Mouse (Mus musculus): Measurements from ENCODE around the gene Wdtc1. TPM values are rescaled to one million over a fixed set of nuclear protein-coding genes. Genes with fewer than 3 reads are reported as not detected.

Gene Wdtc1
- 25.6 and 27.0 TPM in 2 replicates for polyA plus RNA-seq (2014; fragmentation: Nextera tagmentation; extraction: Ambion mirVana)

GRCm38 (mm10) chr4:133353367-133354365 is at the start of gene Wdtc1:
TSS of gene Wdtc1 (minus strand) at chr4:133353481.
- Histone ChIP-seq H3K4me1 (replicated peaks; ENCODE audit: control insufficient read depth, insufficient read depth, low read length) (no peaks in the 10 kb centered on the region), H3K27me3 (ENCODE audit: control insufficient read depth, insufficient read depth, low read length) (no peaks in the 10 kb centered on the region), H3K4me3 (replicated peaks; ENCODE audit: low read length) (no peak within 1 kb of the TSS), H3K9ac (no peak within 1 kb of the TSS), H3K4me2 (replicated peaks) (no peak within 1 kb of the TSS), H3K27ac (no peak within 1 kb of the TSS), H3K36me3 (replicated peaks; ENCODE audit: control insufficient read depth, insufficient read depth) (no peaks in the 10 kb centered on the region), H3K9me3 (ENCODE audit: control insufficient read depth, low read length) (no peaks in the 10 kb centered on the region)
- ATAC-seq (ENCODE audit: low FRiP score) (no peak), DNase-seq (ENCODE audit: low spot score) (no peak)
- WGBS = 92% methylated on average over 23 of the region's 23 CpGs

DNA sequence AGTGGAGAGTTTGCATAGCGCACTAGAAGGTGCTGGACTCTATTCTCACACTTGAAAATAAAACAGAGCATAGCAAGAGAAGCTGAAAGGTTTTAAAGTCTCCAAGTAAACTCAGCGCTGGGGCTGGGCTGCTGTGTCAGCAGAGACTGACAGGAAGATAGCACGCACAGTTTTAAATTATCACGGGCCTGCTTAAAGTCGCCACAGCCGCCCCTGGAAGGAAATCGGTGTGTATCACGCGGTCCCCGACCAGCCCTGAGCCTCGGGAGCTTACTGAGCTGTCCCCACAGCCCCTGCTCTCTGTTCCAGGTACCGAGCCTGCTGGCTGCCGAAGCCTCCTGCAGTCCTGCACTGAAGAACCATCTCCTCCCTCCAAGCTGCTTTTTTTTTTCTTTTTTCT is 48.7 kb upstream of the Wdtc1 start:
- H3K27ac ChIP-seq = no peak overlapping the region
- no peak overlapping the region for H3K4me2 ChIP-seq (replicated peaks)

GRCm38 (mm10) chr4:133400098-133400497 is 46.8 kb upstream of the Wdtc1 start:
- ATAC-seq (ENCODE audit: low FRiP score) = no peak
- no peak overlapping the region for H3K4me3 ChIP-seq (replicated peaks; ENCODE audit: low read length)
- WGBS = 81% methylated on average over 7 of the region's 7 CpGs

More for the DNA sequence above, 48.7 kb upstream of the Wdtc1 start:
- ATAC-seq (ENCODE audit: low FRiP score) (no peak), DNase-seq (ENCODE audit: low spot score) (no peak)
- peaks cover 7% of the 10 kb centered on the region; the same call in 1 of the 2 replicates for H3K4me1 ChIP-seq (replicated peaks; ENCODE audit: control insufficient read depth, insufficient read depth, low read length)
- 70% methylated on average over 13 of the region's 13 CpGs for WGBS
- no peaks in the 10 kb centered on the region for H3K27me3 ChIP-seq (ENCODE audit: control insufficient read depth, insufficient read depth, low read length)
- no peaks in the 10 kb centered on the region for H3K9me3 ChIP-seq (ENCODE audit: control insufficient read depth, low read length)
- H3K9ac ChIP-seq = no peak overlapping the region; the same call in 1 of the 2 replicates
- no peaks in the 10 kb centered on the region for H3K36me3 ChIP-seq (replicated peaks; ENCODE audit: control insufficient read depth, insufficient read depth)
- H3K4me3 ChIP-seq (replicated peaks; ENCODE audit: low read length) = no peak overlapping the region

GRCm38 (mm10) chr4:133399509-133399908 is 46.2 kb upstream of the Wdtc1 start:
- Histone ChIP-seq H3K4me2 (replicated peaks) (no peak overlapping the region), H3K9ac (no peak overlapping the region), H3K4me3 (replicated peaks; ENCODE audit: low read length) (no peak overlapping the region), H3K27me3 (ENCODE audit: control insufficient read depth, insufficient read depth, low read length) (no peaks in the 10 kb centered on the region), H3K9me3 (ENCODE audit: control insufficient read depth, low read length) (no peaks in the 10 kb centered on the region), H3K27ac (no peak overlapping the region), H3K4me1 (replicated peaks; ENCODE audit: control insufficient read depth, insufficient read depth, low read length) (peaks cover 16% of the 10 kb centered on the region), H3K36me3 (replicated peaks; ENCODE audit: control insufficient read depth, insufficient read depth) (no peaks in the 10 kb centered on the region)
- ATAC-seq (ENCODE audit: low FRiP score) = no peak
- 93% methylated on average over 6 of the region's 6 CpGs for WGBS
- DNase-seq (ENCODE audit: low spot score) = no peak

More at GRCm38 (mm10) chr4:133400098-133400497, 46.8 kb upstream of the Wdtc1 start:
- Histone ChIP-seq H3K9ac (no peak overlapping the region), H3K4me2 (replicated peaks) (no peak overlapping the region), H3K36me3 (replicated peaks; ENCODE audit: control insufficient read depth, insufficient read depth) (no peaks in the 10 kb centered on the region), H3K9me3 (ENCODE audit: control insufficient read depth, low read length) (no peaks in the 10 kb centered on the region), H3K27me3 (ENCODE audit: control insufficient read depth, insufficient read depth, low read length) (no peaks in the 10 kb centered on the region), H3K27ac (no peak overlapping the region), H3K4me1 (replicated peaks; ENCODE audit: control insufficient read depth, insufficient read depth, low read length) (peaks cover 13% of the 10 kb centered on the region)
- DNase-seq (ENCODE audit: low spot score) = no peak

DNA sequence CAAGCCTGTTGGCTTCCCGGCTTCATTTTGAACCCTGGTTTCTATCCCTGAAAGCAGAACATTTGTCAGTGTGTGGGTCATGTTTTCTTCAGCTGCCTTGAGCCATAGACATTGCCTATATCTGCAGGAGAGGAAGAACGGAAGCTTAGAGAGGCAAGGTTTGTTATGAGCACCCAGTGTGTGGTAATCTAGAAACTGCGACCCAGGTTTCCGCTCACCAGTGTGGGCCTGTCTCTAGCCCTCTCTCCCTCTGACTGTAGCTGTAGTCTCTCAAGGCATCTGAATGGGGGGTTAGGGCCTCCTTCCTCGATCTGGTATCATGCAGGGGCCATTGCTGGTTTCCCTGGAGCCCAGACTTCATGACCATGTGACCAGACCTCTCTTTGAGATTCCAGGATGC is 45.3 kb upstream of the Wdtc1 start:
- no peak for DNase-seq (ENCODE audit: low spot score)
- Histone ChIP-seq H3K27me3 (ENCODE audit: control insufficient read depth, insufficient read depth, low read length) (no peaks in the 10 kb centered on the region), H3K27ac (no peak overlapping the region), H3K4me3 (replicated peaks; ENCODE audit: low read length) (no peak overlapping the region), H3K36me3 (replicated peaks; ENCODE audit: control insufficient read depth, insufficient read depth) (no peaks in the 10 kb centered on the region), H3K4me2 (replicated peaks) (no peak overlapping the region), H3K9me3 (ENCODE audit: control insufficient read depth, low read length) (no peaks in the 10 kb centered on the region), H3K9ac (0 out of 2 replicates have a peak overlapping the region, but pooled peaks have one; percentile 3), H3K4me1 (replicated peaks; ENCODE audit: control insufficient read depth, insufficient read depth, low read length) (peaks cover 16% of the 10 kb centered on the region)
- WGBS = 82% methylated on average over 5 of the region's 5 CpGs
- no peak for ATAC-seq (ENCODE audit: low FRiP score)

- H3K27me3 ChIP-seq (ENCODE audit: control insufficient read depth, insufficient read depth, low read length) = no peaks in the 10 kb centered on the region
- WGBS = 84% methylated on average over 8 of the region's 8 CpGs
- no peak overlapping the region for H3K27ac ChIP-seq
- no peaks in the 10 kb centered on the region for H3K9me3 ChIP-seq (ENCODE audit: control insufficient read depth, low read length)
- no peak overlapping the region for H3K4me3 ChIP-seq (replicated peaks; ENCODE audit: low read length)
- H3K36me3 ChIP-seq (replicated peaks; ENCODE audit: control insufficient read depth, insufficient read depth) = no peaks in the 10 kb centered on the region
- ATAC-seq (ENCODE audit: low FRiP score) (no peak), DNase-seq (ENCODE audit: low spot score) (no peak)
- H3K9ac ChIP-seq = no peak overlapping the region
- H3K4me1 ChIP-seq (replicated peaks; ENCODE audit: control insufficient read depth, insufficient read depth, low read length) = peaks cover 16% of the 10 kb centered on the region
- no peak overlapping the region for H3K4me2 ChIP-seq (replicated peaks)
Observed at GRCm38 (mm10) chr4:133397961-133398360, 44.7 kb upstream of the Wdtc1 start.

- H3K9ac ChIP-seq = no peak overlapping the region
- H3K4me3 ChIP-seq (replicated peaks; ENCODE audit: low read length) = no peak overlapping the region
- WGBS = 37% methylated on average over 5 of the region's 5 CpGs
- DNase-seq (ENCODE audit: low spot score) (no peak), ATAC-seq (ENCODE audit: low FRiP score) (no peak)
- H3K4me2 ChIP-seq (replicated peaks) = no peak overlapping the region
- H3K27ac ChIP-seq = no peak overlapping the region
- no peaks in the 10 kb centered on the region for H3K27me3 ChIP-seq (ENCODE audit: control insufficient read depth, insufficient read depth, low read length)
- peaks cover 16% of the 10 kb centered on the region for H3K4me1 ChIP-seq (replicated peaks; ENCODE audit: control insufficient read depth, insufficient read depth, low read length)
- no peaks in the 10 kb centered on the region for H3K9me3 ChIP-seq (ENCODE audit: control insufficient read depth, low read length)
- no peaks in the 10 kb centered on the region for H3K36me3 ChIP-seq (replicated peaks; ENCODE audit: control insufficient read depth, insufficient read depth)
Observed at GRCm38 (mm10) chr4:133397299-133397698, 44.0 kb upstream of the Wdtc1 start.

DNA sequence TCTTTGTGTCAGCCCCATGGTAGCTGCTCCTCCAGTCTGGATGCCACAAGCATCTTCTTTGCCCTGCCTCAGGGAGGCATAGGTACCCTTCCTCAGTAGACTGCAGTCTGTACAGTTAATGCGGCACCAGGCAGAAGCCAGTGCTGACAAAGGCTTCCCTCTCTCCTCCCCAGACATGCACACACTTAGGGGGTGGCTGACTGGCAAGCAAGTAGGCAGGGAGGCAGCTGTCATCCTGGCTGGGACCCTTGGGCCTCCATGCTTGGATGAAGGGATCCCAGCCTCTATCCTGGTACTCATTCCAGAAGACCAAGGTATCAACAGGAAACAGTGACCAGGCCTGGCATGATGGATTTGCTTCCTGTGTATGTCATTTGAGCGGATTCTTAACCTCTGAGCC is 42.8 kb upstream of the Wdtc1 start:
- H3K9me3 ChIP-seq (ENCODE audit: control insufficient read depth, low read length) = no peaks in the 10 kb centered on the region
- H3K4me2 ChIP-seq (replicated peaks) = no peak overlapping the region
- H3K4me3 ChIP-seq (replicated peaks; ENCODE audit: low read length) = no peak overlapping the region
- no peaks in the 10 kb centered on the region for H3K36me3 ChIP-seq (replicated peaks; ENCODE audit: control insufficient read depth, insufficient read depth)
- H3K9ac ChIP-seq = no peak overlapping the region; the same call in 1 of the 2 replicates
- ATAC-seq (ENCODE audit: low FRiP score) = no peak
- H3K4me1 ChIP-seq (replicated peaks; ENCODE audit: control insufficient read depth, insufficient read depth, low read length) = peaks cover 16% of the 10 kb centered on the region
- 67% methylated on average over 2 of the region's 2 CpGs for WGBS
- DNase-seq (ENCODE audit: low spot score) = no peak
- peak overlapping the region; percentile 47 for H3K27ac ChIP-seq
- H3K27me3 ChIP-seq (ENCODE audit: control insufficient read depth, insufficient read depth, low read length) = no peaks in the 10 kb centered on the region

DNA sequence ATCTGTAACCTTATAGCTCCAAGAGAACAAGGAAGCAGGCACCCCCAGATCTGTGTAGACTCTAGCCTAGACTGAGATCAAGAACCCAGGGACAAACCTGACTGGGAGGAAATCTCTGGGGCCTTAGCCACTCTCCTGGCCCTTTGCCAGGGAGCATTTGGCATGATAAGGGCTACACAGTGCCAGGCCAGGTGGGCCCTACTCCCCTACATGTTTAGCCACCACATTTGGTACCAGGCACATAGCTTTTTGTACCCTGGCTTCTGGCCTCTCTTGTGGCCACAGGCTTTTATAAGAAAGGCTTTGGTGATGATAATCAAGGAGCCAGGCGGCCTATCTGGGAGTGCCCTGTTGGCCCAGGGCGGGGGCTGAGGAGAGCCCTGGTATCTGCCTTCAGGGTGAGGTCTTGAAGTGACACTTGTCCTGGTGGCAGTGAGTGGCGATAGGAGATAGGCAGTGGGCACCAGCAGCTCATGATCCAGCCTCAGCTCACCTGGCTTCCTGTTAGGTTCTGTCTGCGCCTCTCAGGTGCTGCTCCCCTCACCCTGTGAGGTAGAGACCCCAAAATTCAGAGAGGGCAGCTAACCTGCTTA is 41.8 kb upstream of the Wdtc1 start:
- DNase-seq (ENCODE audit: low spot score) (no peak), ATAC-seq (ENCODE audit: low FRiP score) (no peak)
- Histone ChIP-seq H3K36me3 (replicated peaks; ENCODE audit: control insufficient read depth, insufficient read depth) (no peaks in the 10 kb centered on the region), H3K27me3 (ENCODE audit: control insufficient read depth, insufficient read depth, low read length) (no peaks in the 10 kb centered on the region), H3K4me2 (replicated peaks) (no peak overlapping the region), H3K4me3 (replicated peaks; ENCODE audit: low read length) (no peak overlapping the region), H3K9me3 (ENCODE audit: control insufficient read depth, low read length) (no peaks in the 10 kb centered on the region), H3K27ac (no peak overlapping the region), H3K9ac (no peak overlapping the region), H3K4me1 (replicated peaks; ENCODE audit: control insufficient read depth, insufficient read depth, low read length) (peaks cover 16% of the 10 kb centered on the region)
- WGBS = 91% methylated on average over 4 of the region's 4 CpGs
